Mouse (Mus musculus) heart, postnatal 0 days (tissue): ENCODE results near the gene Xrn1. TPM values are rescaled to one million over a fixed set of nuclear protein-coding genes. Genes with fewer than 3 reads are reported as not detected.
A peak's percentile ranks its signal among the peaks of the same experiment; 100 is the strongest.
"Not testable (repeated sequence)": the region's sequence is repeated elsewhere in the genome, so short reads cannot be mapped to it uniquely, and the experiment has no call there.

Source experiments
- ATAC-seq: fragments of 200-750 bp; cut with Nextera tagmentation; 2 replicates; pipeline ENCODE4 v1.8.0; 2017; ENCODE audit warnings: low read depth, moderate number of reproducible peaks, moderate library complexity; ENCODE audit not compliant: insufficient read depth
- DNase-seq: peaks from one replicate; pipeline ENCODE4 v3.0.0-alpha.2; 2016; ENCODE audit warnings: low spot score
- H3K27ac ChIP-seq: fragments of 300-500 bp; sonication (generic); 2 replicates; pipeline ENCODE4 v1.5.1; 2014; ENCODE audit warnings: low read depth, mild to moderate bottlenecking
- H3K27me3 ChIP-seq: fragments of 300-500 bp; sonication (generic); 2 replicates; pipeline ENCODE4 v1.6.1; 2014; ENCODE audit warnings: low read length, mixed read lengths; ENCODE audit not compliant: control insufficient read depth, insufficient read depth
- H3K36me3 ChIP-seq: fragments of 300-500 bp; sonication (generic); replicated peaks from 2 replicates; pipeline ENCODE4 v1.6.1; 2014; ENCODE audit warnings: low read length, mixed read lengths; ENCODE audit not compliant: control insufficient read depth, insufficient read depth
- H3K4me1 ChIP-seq: fragments of 300-500 bp; sonication (generic); 2 replicates; pipeline ENCODE4 v1.6.1; 2014; ENCODE audit warnings: antibody characterized with exemption; ENCODE audit not compliant: control insufficient read depth, insufficient read depth
- H3K4me2 ChIP-seq: fragments of 300-500 bp; sonication (generic); 2 replicates; pipeline ENCODE4 v1.6.1; 2014; ENCODE audit warnings: low read depth, mild to moderate bottlenecking, low read length, moderate library complexity
- H3K4me3 ChIP-seq: fragments of 300-500 bp; sonication (generic); 2 replicates; pipeline ENCODE4 v1.5.1; 2014; ENCODE audit warnings: low read depth, low read length
- H3K9ac ChIP-seq: fragments of 300-500 bp; sonication (generic); replicated peaks from 2 replicates; pipeline ENCODE4 v1.6.1; 2014; ENCODE audit warnings: low read depth, low read length, mixed read lengths
- H3K9me3 ChIP-seq: fragments of 300-500 bp; sonication (generic); replicated peaks from 2 replicates; pipeline ENCODE4 v1.6.1; 2016; ENCODE audit warnings: low read length; ENCODE audit not compliant: control insufficient read depth
- CTCF ChIP-seq: IDR thresholded peaks from 2 replicates; pipeline ENCODE4 v1.5.1; 2016; ENCODE audit warnings: antibody characterized with exemption, control low read depth, low read depth
- EP300 ChIP-seq: IDR thresholded peaks from 2 replicates; pipeline ENCODE4 v1.6.1; 2016; ENCODE audit warnings: antibody characterized with exemption, low read depth
- WGBS: fragments of 180-500 bp; shearing (Covaris S2); extraction: QIAGEN DNeasy Blood & Tissue Kit; methylation state at CpG from one replicate; pipeline ENCODE4 v1.1.7; 2014; 5-methylcytosine and 5-hydroxymethylcytosine counted together
- polyA plus RNA-seq: library from polyadenylated mRNA; unstranded; fragments of >200 nt; fragmentation: Nextera tagmentation; extraction: Ambion mirVana; gene quantifications from 2 replicates; pipeline ENCODE4 v1.2.1, GENCODE M21; 2015
- total RNA-seq: library from RNA; depleted of rRNA; stranded (reverse); fragments of >200 nt; gene quantifications from 2 replicates; pipeline ENCODE4 v1.2.3, GENCODE M21; 2014; ENCODE audit warnings: low replicate concordance

The Xrn1 gene
- total and polyA plus RNA-seq, 2 experiments from 2014 or later = 8.8 to 14.0 TPM

- Histone ChIP-seq H3K9ac (no peak overlapping the region), H3K9me3 (no peaks in the 10 kb centered on the region), H3K4me3 (no peak overlapping the region; the same call in 1 of the 2 replicates), H3K27me3 (no peaks in the 10 kb centered on the region), H3K36me3 (0 out of 2 replicates have a peak, but pooled peaks cover 3% of the 10 kb centered on the region), H3K4me1 (no peaks in the 10 kb centered on the region), H3K4me2 (peak overlapping the region; percentile 6; the same call in 1 of the 2 replicates), H3K27ac (peak overlapping the region; percentile 44; the same call in 1 of the 2 replicates)
- ATAC-seq (no peak), DNase-seq (no peak)
- TF ChIP-seq CTCF (no peak), EP300 (no peak)
- WGBS = 91% methylated on average over 7 of the region's 7 CpGs
Observed at GRCm38 (mm10) chr9:95958041-95958730, 3.6 kb downstream of the Xrn1 start.

GRCm38 (mm10) chr9:95958731-95959105 lies 4.2 kb downstream of the Xrn1 start:
- H3K27me3 ChIP-seq, H3K36me3 ChIP-seq, H3K4me2 ChIP-seq, H3K9me3 ChIP-seq, DNase-seq, ATAC-seq, H3K9ac ChIP-seq, H3K4me3 ChIP-seq, H3K4me1 ChIP-seq: not testable (repeated sequence)
- WGBS = 74% methylated on average over 2 of the region's 2 CpGs
- H3K27ac ChIP-seq = peak overlapping the region; percentile 44; the same call in 1 of the 2 replicates

GRCm38 (mm10) chr9:95959246-95959645 lies 4.7 kb downstream of the Xrn1 start:
- H3K4me1 ChIP-seq = no peaks in the 10 kb centered on the region
- TF ChIP-seq CTCF = no peak
- TF ChIP-seq EP300 = no peak
- DNase-seq (no peak), ATAC-seq (no peak)
- no peak overlapping the region for H3K9ac ChIP-seq
- H3K27ac ChIP-seq = peak overlapping the region; percentile 44; the same call in 1 of the 2 replicates
- H3K4me3 ChIP-seq = peak overlapping the region; percentile 5; the same call in 1 of the 2 replicates
- H3K27me3 ChIP-seq = no peaks in the 10 kb centered on the region
- H3K4me2 ChIP-seq = no peak overlapping the region; the same call in 1 of the 2 replicates
- H3K9me3 ChIP-seq = no peaks in the 10 kb centered on the region
- WGBS = 74% methylated on average over 6 of the region's 6 CpGs
- peaks cover 7% of the 10 kb centered on the region; the same call in 1 of the 2 replicates for H3K36me3 ChIP-seq

DNA sequence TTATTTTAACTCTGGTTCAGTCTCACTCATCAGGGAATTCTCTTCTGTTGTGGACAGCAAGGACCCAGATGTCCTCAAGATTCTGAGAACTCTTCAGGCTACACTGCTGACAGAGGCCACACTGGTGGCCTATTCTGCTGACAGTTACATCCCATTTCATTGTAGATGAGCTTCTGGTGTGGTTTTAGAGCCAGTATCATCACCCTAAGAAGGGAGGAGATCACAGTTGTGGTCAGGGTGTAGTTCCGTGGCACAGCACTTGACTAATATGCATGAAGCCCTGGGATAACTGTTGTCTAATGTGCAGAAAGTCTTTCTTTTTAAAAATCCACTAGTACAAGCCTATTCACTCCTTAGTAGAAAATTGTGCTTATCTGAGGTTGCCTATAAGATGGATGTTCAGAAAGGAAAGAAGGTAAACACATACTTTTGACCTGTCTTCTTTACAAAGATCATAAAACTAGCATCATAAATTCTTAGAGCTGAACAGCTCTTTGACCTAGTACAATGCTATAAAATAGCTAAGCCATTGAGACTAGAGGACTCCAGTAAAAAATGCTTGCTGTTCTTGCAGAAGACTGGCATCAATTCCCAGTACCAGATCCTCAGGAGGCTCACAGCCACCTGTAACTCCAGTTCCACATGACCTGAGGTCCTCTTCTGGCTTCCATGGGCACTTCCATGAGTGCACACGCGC lies 5.3 kb downstream of the Xrn1 start:
- no peak for TF ChIP-seq CTCF
- TF ChIP-seq EP300 = no peak
- WGBS = 86% methylated on average over 3 of the region's 3 CpGs
- no peak overlapping the region for H3K4me3 ChIP-seq
- H3K27me3 ChIP-seq = no peaks in the 10 kb centered on the region
- no peaks in the 10 kb centered on the region for H3K4me1 ChIP-seq
- H3K27ac ChIP-seq = peak overlapping the region; percentile 44; the same call in 1 of the 2 replicates
- no peak for DNase-seq
- no peak for ATAC-seq
- H3K4me2 ChIP-seq = no peak overlapping the region
- no peaks in the 10 kb centered on the region for H3K9me3 ChIP-seq
- no peak overlapping the region for H3K9ac ChIP-seq
- H3K36me3 ChIP-seq = peaks cover 13% of the 10 kb centered on the region; the same call in 1 of the 2 replicates

- Histone ChIP-seq H3K36me3 (peaks cover 14% of the 10 kb centered on the region; the same call in 1 of the 2 replicates), H3K4me2 (no peak overlapping the region), H3K9ac (no peak overlapping the region), H3K9me3 (no peaks in the 10 kb centered on the region), H3K27ac (no peak overlapping the region), H3K4me3 (no peak overlapping the region), H3K27me3 (no peaks in the 10 kb centered on the region), H3K4me1 (no peaks in the 10 kb centered on the region)
- no peak for DNase-seq
- TF ChIP-seq EP300 = no peak
- TF ChIP-seq CTCF = no peak
- ATAC-seq = no peak
Observed at GRCm38 (mm10) chr9:95961058-95961457, 6.5 kb downstream of the Xrn1 start.
